Mouse (Mus musculus): ENCODE measurements around the gene Rbfox2.

The Rbfox2 gene

DNA sequence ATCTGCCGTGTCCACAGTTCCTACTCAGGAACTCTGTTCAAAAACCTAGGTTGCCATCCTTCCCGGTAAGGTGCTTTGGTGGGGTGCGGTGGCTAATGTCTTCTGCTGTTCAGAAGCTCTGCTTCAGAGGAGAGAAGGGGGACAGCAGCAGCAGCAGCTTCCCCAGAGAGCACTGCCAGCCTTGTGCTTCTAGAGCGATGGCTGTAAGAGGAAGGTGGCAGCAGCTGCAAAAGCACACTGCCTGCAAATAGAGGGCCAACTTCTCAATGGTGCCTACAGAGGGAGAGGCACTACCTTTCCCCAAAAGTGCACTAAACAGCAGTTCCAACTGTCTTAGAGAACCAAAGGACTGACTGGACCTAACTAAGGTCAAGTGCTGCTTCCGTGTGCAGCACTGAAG, 168.5 kb downstream of the Rbfox2 start:
- no peak for DNase-seq

DNA sequence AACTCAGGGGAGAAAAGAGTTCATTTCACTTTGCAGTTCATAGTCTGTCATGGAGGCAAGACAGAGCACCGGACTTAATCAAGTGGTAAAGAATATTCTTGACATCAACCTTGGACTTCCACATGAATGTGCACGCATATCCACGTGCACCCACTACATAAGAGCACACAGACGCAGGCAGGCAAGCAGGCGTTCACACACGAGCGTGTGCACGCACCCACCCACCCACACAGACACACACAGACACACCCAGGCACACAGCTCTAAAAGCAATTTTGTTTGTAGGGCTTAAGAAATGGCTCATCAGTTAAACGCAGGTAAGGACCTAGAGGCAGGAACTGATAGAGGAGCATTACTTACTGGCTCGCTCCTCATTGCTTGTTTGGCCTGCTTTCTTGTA, 172.3 kb downstream of the Rbfox2 start:
- no peak for DNase-seq

- DNase-seq: no peak
Measured at GRCm38 (mm10) chr15:77129154-77129553, 177.7 kb downstream of the Rbfox2 start.

DNA sequence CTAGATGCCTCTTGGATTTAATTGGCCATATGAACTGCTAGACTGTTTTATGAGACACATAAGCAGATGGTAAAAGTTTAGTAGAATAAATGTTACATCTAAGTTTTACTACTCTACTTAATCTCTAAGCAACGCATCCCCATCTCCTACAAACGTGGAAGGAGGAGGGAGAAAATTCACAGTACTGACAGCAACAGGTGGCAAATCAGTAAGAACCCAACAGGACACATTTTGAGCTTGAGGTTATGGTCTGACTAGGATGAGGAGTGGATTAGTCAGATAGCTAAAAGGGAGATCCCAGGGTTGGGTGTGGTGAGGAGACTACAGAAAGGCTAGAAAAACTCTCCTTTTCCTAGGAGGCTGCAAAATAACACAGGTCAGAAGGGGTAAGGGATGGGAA, 179.1 kb downstream of the Rbfox2 start:
- no peak for DNase-seq

- no peak for DNase-seq
Measured at GRCm38 (mm10) chr15:77126674-77127073, 180.1 kb downstream of the Rbfox2 start.

GRCm38 (mm10) chr15:77124372-77125117, 182.3 kb downstream of the Rbfox2 start:
- DNase-seq: no peak

GRCm38 (mm10) chr15:77122824-77123223, 184.0 kb downstream of the Rbfox2 start:
- no peak for DNase-seq

- DNase-seq: no peak
Measured at GRCm38 (mm10) chr15:77122208-77122607, 184.6 kb downstream of the Rbfox2 start.

- DNase-seq: no peak
Measured at GRCm38 (mm10) chr15:77119666-77120065, 187.1 kb downstream of the Rbfox2 start.

DNA sequence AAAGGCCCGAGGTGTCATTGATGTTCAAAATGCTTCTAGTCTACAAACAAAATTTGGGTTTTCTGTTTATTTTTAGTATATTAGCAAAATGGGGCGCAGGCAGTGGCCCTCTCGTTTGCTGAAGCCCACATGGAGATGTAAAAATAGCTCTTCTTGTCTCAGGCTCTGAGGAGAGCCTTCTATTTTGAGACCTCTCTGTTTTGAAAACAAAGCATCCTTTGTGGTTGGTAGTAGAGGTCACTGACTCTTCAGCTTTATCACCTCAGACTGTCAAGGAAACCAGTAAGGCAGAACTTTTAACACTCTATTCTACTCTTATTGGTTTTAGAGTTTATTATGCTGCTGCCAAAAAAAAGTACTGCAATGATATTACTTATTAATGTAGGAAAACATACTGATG, 189.6 kb downstream of the Rbfox2 start:
- no peak for DNase-seq

DNA sequence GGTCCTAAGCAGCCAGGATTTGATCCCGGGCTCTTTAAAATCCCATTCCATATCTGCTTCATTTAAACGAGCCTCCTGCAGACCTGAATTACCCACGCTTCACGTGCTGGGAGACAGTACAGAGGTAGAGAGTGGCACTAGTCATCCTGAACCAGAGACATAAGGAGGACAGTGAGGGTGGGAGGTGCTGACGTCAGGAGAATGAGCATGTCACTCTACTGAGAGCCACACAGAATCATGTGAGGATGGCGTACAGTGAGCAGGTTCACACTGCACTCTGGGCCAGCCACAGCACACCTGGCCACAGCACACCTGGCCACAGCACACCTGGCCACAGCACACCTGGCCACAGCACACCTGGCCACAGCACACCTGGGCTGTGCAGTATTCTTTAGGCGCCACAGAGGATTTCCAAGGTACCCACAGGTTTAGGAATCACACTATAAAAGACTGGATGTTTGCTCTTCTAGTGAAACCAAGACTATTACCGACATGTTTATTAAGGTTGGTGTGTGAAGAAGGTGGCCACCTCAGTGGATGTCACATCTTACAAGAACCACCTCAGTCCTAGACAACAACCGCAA, 190.6 kb downstream of the Rbfox2 start:
- DNase-seq: no peak

DNA sequence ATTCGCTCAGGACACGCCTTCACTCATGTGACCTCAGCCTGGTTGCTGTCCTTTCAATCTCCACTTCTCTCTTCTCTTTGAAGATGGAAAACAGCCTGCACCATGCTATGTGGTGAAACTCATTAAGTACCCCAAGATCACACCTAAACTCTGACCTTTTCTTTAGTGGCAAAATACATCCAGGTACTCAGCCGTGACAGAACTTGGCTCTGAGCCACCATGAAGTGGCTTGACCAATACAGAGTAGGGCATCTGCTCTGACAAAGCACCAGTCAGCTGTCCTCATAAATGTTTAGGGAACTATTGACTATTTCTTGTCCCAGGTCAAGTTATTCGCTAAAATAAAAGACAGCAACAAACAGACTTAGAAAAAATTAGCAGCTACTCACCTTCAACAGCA, 191.3 kb downstream of the Rbfox2 start:
- DNase-seq: no peak

GRCm38 (mm10) chr15:77113591-77113990, 193.2 kb downstream of the Rbfox2 start:
- no peak for DNase-seq

- DNase-seq: no peak
Measured at GRCm38 (mm10) chr15:77112378-77112777, 194.4 kb downstream of the Rbfox2 start.

- no peak for DNase-seq
Measured at GRCm38 (mm10) chr15:77111924-77112323, 194.9 kb downstream of the Rbfox2 start.

DNA sequence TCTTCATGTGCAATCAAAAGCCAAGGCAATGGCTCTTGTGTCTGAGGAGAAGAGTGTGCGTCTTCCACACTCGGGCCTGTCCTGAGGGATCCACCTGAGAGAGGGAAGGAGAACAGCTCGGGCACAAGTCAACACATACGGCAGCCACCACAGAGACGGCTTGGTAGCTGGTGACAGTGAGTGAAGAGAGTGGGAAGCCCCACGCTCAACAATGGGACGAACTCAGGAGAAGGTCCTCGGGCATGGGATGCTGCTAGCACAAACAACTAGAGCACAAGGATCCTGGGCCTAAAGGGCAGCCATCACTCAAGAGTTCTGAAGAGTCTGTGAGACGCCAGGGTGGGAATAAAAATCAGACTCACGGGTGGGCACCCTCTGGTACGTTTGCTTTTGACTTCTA, 196.4 kb downstream of the Rbfox2 start:
- no peak for DNase-seq

DNA sequence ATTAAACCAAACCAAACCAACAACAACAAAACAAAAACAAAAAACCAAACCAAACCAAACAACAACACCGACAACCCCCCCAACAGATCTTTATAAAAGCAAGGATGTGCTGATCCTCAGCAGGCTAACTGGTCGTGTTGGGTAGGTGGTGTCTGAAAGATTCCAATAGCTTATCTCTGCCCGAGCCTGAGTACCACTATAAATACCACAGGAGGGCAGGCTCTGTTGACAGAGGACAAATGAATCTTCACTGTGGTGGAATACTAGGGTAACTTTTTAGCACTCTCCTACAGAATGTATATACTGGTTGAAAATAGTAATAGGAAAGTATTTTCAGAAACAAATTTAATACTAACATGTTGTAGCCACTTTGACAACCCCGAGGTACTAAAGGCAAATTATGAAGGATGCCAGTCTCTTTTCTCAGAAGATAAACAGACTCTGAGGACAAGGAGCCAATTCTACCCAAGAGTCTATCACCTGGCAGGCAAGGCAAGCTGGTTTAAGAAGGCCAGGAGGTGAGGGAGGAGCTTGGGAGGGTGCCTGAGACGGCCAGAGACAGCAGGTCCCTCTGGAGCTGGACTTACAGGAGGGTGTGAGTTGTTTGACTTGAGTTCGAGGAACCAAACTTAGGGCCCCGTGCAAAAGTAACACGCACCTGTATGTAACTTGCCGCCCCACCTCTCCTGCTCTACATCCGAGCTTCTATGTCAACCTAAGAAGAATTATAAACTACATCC, 199.5 kb downstream of the Rbfox2 start:
- no peak for DNase-seq

DNA sequence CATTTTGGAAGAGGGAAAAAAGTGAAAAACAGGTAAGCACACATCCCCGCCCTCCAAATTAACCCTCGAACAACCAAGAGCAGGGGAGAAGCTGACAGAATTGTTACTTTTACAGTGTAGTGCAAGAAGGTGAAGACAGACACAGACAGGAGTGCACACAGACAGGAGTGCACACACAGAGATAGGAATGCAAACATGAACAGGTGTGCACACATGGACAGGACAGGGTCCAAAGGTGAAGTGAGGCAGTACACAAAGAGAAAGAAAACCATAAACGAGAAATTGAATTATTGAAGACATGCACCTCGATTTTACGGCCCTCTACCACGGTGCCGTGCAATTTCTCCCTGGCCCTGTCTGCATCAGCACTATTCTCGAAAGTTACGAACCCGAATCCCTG, 201.5 kb downstream of the Rbfox2 start:
- DNase-seq: no peak

DNA sequence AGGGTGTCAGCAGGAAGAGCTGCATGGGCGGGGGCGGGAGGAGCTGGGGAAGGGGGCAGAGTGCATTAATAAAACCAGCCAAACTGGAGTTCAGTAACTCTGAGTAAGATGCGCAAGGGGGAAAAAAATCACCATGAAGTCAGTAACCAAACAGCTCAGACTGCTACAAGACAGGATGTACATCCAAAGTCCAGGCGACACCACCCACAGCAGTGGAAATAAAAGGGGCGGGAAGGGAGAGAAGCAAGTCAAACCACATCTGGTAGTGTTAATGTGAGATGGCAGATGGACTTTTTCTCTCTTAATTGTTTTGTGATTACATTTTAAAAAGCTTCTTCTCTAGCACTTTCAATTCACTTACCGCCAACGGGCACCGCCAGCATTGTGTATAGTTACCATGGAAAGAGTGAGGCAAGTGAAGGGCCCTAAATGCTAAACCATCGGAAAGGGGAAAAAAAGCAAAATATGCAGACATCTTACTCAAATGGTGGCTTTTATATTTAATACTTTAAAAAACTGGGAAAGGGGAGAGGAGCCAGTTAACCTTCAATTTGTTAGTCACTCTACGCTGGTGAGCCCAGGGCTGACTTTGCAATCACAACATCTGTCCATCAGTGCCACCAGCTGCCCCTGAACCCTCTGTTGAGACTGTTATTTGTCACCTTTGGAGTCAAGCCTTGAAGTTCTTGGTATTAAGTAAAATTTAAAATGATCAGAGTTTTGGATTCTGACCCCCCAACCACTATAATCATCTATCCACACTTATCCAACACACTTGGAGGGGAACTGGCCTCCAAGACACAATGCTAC, 202.2 kb downstream of the Rbfox2 start:
- DNase-seq: no peak

GRCm38 (mm10) chr15:77102685-77103084, 204.1 kb downstream of the Rbfox2 start:
- no peak for DNase-seq

- no peak for DNase-seq
Measured at GRCm38 (mm10) chr15:77099756-77100155, 207.0 kb downstream of the Rbfox2 start.

GRCm38 (mm10) chr15:77097358-77097757, 209.4 kb downstream of the Rbfox2 start:
- no peak for DNase-seq

- DNase-seq: no peak
Measured at GRCm38 (mm10) chr15:77095216-77095615, 211.6 kb downstream of the Rbfox2 start.
